Mouse (Mus musculus) stomach, postnatal 0 days (tissue): Measurements from ENCODE around the gene Prdm11.

ENCODE experiments used
- CTCF ChIP-seq: IDR thresholded peaks from 2 replicates; pipeline ENCODE4 v1.5.1; 2016; ENCODE audit warnings: antibody characterized with exemption, low read depth, mild to moderate bottlenecking, moderate library complexity
- EP300 ChIP-seq: optimal IDR thresholded peaks from 2 replicates; pipeline ENCODE3; 2016; ENCODE audit warnings: antibody characterized with exemption

DNA sequence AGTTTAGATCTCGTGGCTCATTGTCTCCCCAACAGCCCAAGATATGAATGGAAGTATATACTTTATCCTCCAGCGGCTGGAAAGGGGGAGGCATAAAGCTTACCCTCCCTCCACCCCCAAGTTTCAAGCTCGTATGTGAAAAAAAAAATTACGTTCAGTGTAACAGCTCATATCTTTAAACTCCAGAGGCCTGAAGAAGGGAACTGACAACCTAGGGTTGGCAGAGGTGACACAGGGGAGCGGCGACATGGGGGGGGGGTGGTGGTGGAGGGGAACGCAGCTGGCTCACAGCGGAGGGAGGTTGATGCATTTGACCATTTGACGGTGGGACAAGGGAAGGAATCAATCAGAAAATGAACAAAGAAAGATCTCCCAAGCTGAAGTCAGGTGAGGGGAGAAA is 74.9 kb downstream of the Prdm11 start:
- TF ChIP-seq EP300 (no peak), CTCF (no peak)
